Mouse (Mus musculus) hindbrain, embryonic 15.5 days (tissue): Measurements from ENCODE around the gene Chst3. TPM values are rescaled to one million over a fixed set of nuclear protein-coding genes. Genes with fewer than 3 reads are reported as not detected.
A peak's percentile ranks its signal among the peaks of the same experiment; 100 is the strongest.

ENCODE experiments used
- ATAC-seq: fragments of 200-750 bp; cut with Nextera tagmentation; 2 replicates; pipeline ENCODE4 v1.8.0; 2017; ENCODE audit warnings: low read depth, moderate number of reproducible peaks, moderate TSS enrichment; ENCODE audit not compliant: low FRiP score
- H3K27ac ChIP-seq: fragments of 300-500 bp; sonication (generic); replicated peaks from 2 replicates; pipeline ENCODE4 v1.5.1; 2015; ENCODE audit warnings: mild to moderate bottlenecking, inconsistent platforms
- H3K27me3 ChIP-seq: fragments of 300-500 bp; sonication (generic); 2 replicates; pipeline ENCODE4 v1.6.1; 2015; ENCODE audit warnings: control low read depth, inconsistent platforms
- H3K36me3 ChIP-seq: fragments of 300-500 bp; sonication (generic); 2 replicates; pipeline ENCODE4 v1.6.1; 2015; ENCODE audit warnings: control low read depth, inconsistent platforms
- H3K4me1 ChIP-seq: fragments of 300-500 bp; sonication (generic); replicated peaks from 2 replicates; pipeline ENCODE4 v1.6.1; 2015; ENCODE audit warnings: control low read depth, inconsistent platforms
- H3K4me2 ChIP-seq: fragments of 300-500 bp; sonication (generic); 2 replicates; pipeline ENCODE4 v1.6.1; 2015; ENCODE audit warnings: moderate library complexity, mild to moderate bottlenecking, inconsistent platforms
- H3K4me3 ChIP-seq: fragments of 300-500 bp; sonication (generic); 2 replicates; pipeline ENCODE4 v1.5.1; 2015; ENCODE audit warnings: mild to moderate bottlenecking, inconsistent platforms
- H3K9ac ChIP-seq: fragments of 300-500 bp; sonication (generic); 2 replicates; pipeline ENCODE4 v1.6.1; 2015; ENCODE audit warnings: inconsistent platforms
- H3K9me3 ChIP-seq: fragments of 300-500 bp; sonication (generic); 2 replicates; pipeline ENCODE4 v1.6.1; 2016; ENCODE audit warnings: control low read depth, inconsistent platforms
- WGBS: fragments of 180-500 bp; shearing (Covaris S2); methylation state at CpG from one replicate; pipeline ENCODE4 v1.1.7; 2015; 5-methylcytosine and 5-hydroxymethylcytosine counted together
- polyA plus RNA-seq: library from polyadenylated mRNA; unstranded; fragments of >200 nt; fragmentation: Nextera tagmentation; extraction: Ambion mirVana; gene quantifications from 2 replicates; pipeline ENCODE4 v1.2.1, GENCODE M21; 2015

Gene Chst3
- polyA plus RNA-seq, 1 experiment from 2014 or later = 2.2 TPM

- H3K27ac ChIP-seq = peak overlapping the region; percentile 31; the same call in 1 of the 2 replicates
- WGBS = 54% methylated on average over 8 of the region's 8 CpGs
- H3K9ac ChIP-seq = no peak overlapping the region
- no peak overlapping the region for H3K4me3 ChIP-seq
- H3K27me3 ChIP-seq = no peaks in the 10 kb centered on the region
- no peak overlapping the region for H3K4me2 ChIP-seq
- ATAC-seq = no peak
- H3K36me3 ChIP-seq = no peaks in the 10 kb centered on the region
- peaks cover 41% of the 10 kb centered on the region for H3K4me1 ChIP-seq
- H3K9me3 ChIP-seq = no peaks in the 10 kb centered on the region
Observed at GRCm38 (mm10) chr10:60211501-60212005, 7.5 kb downstream of the Chst3 start.

DNA sequence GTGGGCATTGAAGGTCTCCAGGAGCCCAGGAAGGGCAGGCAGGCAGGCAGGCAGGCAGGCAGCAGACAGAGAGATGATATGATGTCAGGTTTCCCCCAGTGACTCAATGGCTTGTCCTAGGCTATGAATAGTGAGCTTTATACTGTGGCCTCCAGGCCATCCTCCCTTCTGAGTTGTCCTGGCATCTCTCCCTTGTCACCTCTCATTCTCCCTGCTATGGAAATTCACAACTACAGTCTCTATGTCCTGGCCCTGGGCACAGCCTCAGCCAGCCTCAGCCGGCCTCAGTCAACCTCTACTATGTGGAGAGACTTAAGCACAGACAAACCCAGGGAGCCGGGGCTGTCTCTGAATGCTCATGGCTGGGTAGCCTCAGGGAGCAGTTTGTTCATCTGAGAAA is 8.6 kb downstream of the Chst3 start:
- Histone ChIP-seq H3K36me3 (no peaks in the 10 kb centered on the region), H3K9ac (no peak overlapping the region), H3K4me2 (no peak overlapping the region), H3K27ac (no peak overlapping the region), H3K9me3 (no peaks in the 10 kb centered on the region), H3K4me1 (peaks cover 36% of the 10 kb centered on the region), H3K27me3 (no peaks in the 10 kb centered on the region), H3K4me3 (no peak overlapping the region)
- ATAC-seq = no peak
- 67% methylated on average over 2 of the region's 2 CpGs for WGBS

- Histone ChIP-seq H3K4me3 (no peak overlapping the region), H3K27ac (peak overlapping the region; percentile 57), H3K36me3 (no peaks in the 10 kb centered on the region), H3K9ac (no peak overlapping the region), H3K27me3 (no peaks in the 10 kb centered on the region), H3K4me2 (no peak overlapping the region), H3K9me3 (no peaks in the 10 kb centered on the region), H3K4me1 (peaks cover 31% of the 10 kb centered on the region)
- ATAC-seq = peak; percentile 52; the same call in 1 of the 2 replicates
- 38% methylated on average over 5 of the region's 5 CpGs for WGBS
Observed at GRCm38 (mm10) chr10:60209237-60209636, 9.8 kb downstream of the Chst3 start.

GRCm38 (mm10) chr10:60207166-60207705 is 11.8 kb downstream of the Chst3 start:
- no peak for ATAC-seq

DNA sequence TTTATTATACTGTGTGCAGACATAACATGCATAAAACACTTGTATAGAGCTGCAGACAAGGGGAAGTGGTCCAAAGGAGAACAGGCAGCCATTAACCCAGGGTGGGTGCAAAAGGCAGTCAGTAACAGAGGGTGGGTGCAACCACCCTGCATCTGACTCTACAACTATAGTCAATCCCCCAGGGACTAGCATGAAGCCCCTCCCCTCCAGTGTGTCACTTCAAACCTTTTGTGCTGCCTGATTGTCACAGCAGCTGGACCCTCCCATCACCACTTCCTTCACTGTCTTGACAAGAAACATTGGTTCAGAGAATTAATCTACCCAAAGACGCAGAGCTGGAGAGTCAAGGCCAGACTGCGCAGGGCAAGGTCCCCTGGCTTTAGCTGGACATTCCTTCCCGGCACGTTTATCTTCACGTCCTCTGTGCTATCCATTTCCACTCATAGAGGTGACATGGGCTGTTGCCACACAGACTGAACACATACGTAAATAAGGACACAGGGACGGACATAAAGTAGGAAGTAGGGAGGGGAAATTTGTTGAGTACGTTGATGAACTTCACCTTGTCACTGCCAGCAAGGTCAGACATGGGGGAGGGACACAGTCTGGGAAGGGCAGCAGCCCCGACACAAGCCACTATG is 13.3 kb downstream of the Chst3 start:
- WGBS = 73% methylated on average over 9 of the region's 9 CpGs
- H3K4me3 ChIP-seq = no peak overlapping the region
- no peak overlapping the region for H3K27ac ChIP-seq
- H3K27me3 ChIP-seq = no peaks in the 10 kb centered on the region
- H3K4me2 ChIP-seq = no peak overlapping the region
- ATAC-seq = no peak
- H3K36me3 ChIP-seq = no peaks in the 10 kb centered on the region
- H3K9ac ChIP-seq = no peak overlapping the region
- H3K9me3 ChIP-seq = no peaks in the 10 kb centered on the region
- H3K4me1 ChIP-seq = peaks cover 10% of the 10 kb centered on the region

More at GRCm38 (mm10) chr10:60207166-60207705, 11.8 kb downstream of the Chst3 start:
- H3K4me2 ChIP-seq = no peak overlapping the region
- no peaks in the 10 kb centered on the region for H3K9me3 ChIP-seq
- H3K4me3 ChIP-seq = no peak overlapping the region
- H3K36me3 ChIP-seq = no peaks in the 10 kb centered on the region
- no peaks in the 10 kb centered on the region for H3K27me3 ChIP-seq
- H3K27ac ChIP-seq = no peak overlapping the region
- H3K4me1 ChIP-seq = peaks cover 19% of the 10 kb centered on the region
- H3K9ac ChIP-seq = no peak overlapping the region
- WGBS = 84% methylated on average over 8 of the region's 8 CpGs

- Histone ChIP-seq H3K9me3 (no peaks in the 10 kb centered on the region), H3K4me3 (no peak overlapping the region), H3K27ac (peak overlapping the region; percentile 64), H3K4me1 (no peaks in the 10 kb centered on the region), H3K4me2 (no peak overlapping the region), H3K9ac (no peak overlapping the region), H3K36me3 (no peaks in the 10 kb centered on the region), H3K27me3 (no peaks in the 10 kb centered on the region)
- peak; percentile 85 for ATAC-seq
- 6% methylated on average over 5 of the region's 5 CpGs for WGBS
Observed at GRCm38 (mm10) chr10:60202785-60203184, 16.3 kb downstream of the Chst3 start.

- Histone ChIP-seq H3K9me3 (no peaks in the 10 kb centered on the region), H3K4me3 (no peak overlapping the region), H3K4me1 (peaks cover 8% of the 10 kb centered on the region), H3K4me2 (no peak overlapping the region), H3K27ac (no peak overlapping the region), H3K9ac (no peak overlapping the region), H3K27me3 (no peaks in the 10 kb centered on the region), H3K36me3 (no peaks in the 10 kb centered on the region)
- ATAC-seq = no peak
- 69% methylated on average over 6 of the region's 6 CpGs for WGBS
Observed at GRCm38 (mm10) chr10:60200996-60201395, 18.1 kb downstream of the Chst3 start.

- no peak overlapping the region for H3K27ac ChIP-seq
- no peaks in the 10 kb centered on the region for H3K27me3 ChIP-seq
- no peak overlapping the region for H3K4me3 ChIP-seq
- ATAC-seq = no peak
- H3K4me2 ChIP-seq = no peak overlapping the region
- H3K36me3 ChIP-seq = no peaks in the 10 kb centered on the region
- peaks cover 24% of the 10 kb centered on the region for H3K4me1 ChIP-seq
- H3K9ac ChIP-seq = no peak overlapping the region
- no peaks in the 10 kb centered on the region for H3K9me3 ChIP-seq
- WGBS = 84% methylated on average over 6 of the region's 6 CpGs
Observed at GRCm38 (mm10) chr10:60199378-60199777, 19.7 kb downstream of the Chst3 start.

DNA sequence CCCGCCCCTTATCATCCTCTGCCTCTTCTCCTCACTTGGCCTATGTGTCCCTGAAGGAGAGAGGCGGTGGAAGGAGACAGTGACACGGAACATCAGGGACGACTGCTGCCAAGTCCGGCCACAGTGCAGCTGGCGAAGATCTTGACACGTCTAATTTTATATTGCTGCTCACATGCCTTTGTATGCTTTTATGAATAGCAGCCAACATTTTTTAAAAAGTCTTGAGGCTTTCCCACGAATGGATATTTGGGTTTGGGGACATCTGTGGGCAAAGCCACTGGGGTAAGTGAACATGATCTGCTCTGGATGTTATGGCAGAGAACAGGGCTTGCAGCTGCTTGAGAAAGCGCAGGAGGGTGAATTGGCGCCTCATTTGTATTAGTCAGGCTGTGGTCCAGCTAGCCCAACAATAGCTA is 21.6 kb downstream of the Chst3 start:
- no peak for ATAC-seq
- H3K4me1 ChIP-seq = peaks cover 37% of the 10 kb centered on the region
- no peaks in the 10 kb centered on the region for H3K27me3 ChIP-seq
- H3K9me3 ChIP-seq = no peaks in the 10 kb centered on the region
- WGBS = 63% methylated on average over 10 of the region's 10 CpGs
- H3K4me2 ChIP-seq = no peak overlapping the region
- H3K27ac ChIP-seq = no peak overlapping the region
- H3K9ac ChIP-seq = no peak overlapping the region
- no peak overlapping the region for H3K4me3 ChIP-seq
- H3K36me3 ChIP-seq = no peaks in the 10 kb centered on the region

- Histone ChIP-seq H3K9me3 (no peaks in the 10 kb centered on the region), H3K9ac (no peak overlapping the region)
Observed at GRCm38 (mm10) chr10:60196971-60197370, 22.1 kb downstream of the Chst3 start.

GRCm38 (mm10) chr10:60195087-60195486 is 24.0 kb downstream of the Chst3 start:
- H3K36me3 ChIP-seq = no peaks in the 10 kb centered on the region
- peak overlapping the region; percentile 76 for H3K27ac ChIP-seq
- H3K4me3 ChIP-seq = no peak overlapping the region
- no peak overlapping the region for H3K9ac ChIP-seq
- ATAC-seq = peak; percentile 66
- peaks cover 49% of the 10 kb centered on the region for H3K4me1 ChIP-seq
- 26% methylated on average over 4 of the region's 4 CpGs for WGBS
- no peaks in the 10 kb centered on the region for H3K27me3 ChIP-seq
- no peaks in the 10 kb centered on the region for H3K9me3 ChIP-seq
- no peak overlapping the region for H3K4me2 ChIP-seq

More at GRCm38 (mm10) chr10:60196971-60197370, 22.1 kb downstream of the Chst3 start:
- ATAC-seq = no peak
- Histone ChIP-seq H3K4me1 (peaks cover 41% of the 10 kb centered on the region), H3K27ac (no peak overlapping the region), H3K27me3 (no peaks in the 10 kb centered on the region), H3K4me2 (no peak overlapping the region), H3K4me3 (no peak overlapping the region), H3K36me3 (no peaks in the 10 kb centered on the region)
- WGBS = 74% methylated on average over 5 of the region's 5 CpGs

- Histone ChIP-seq H3K36me3 (no peaks in the 10 kb centered on the region), H3K9ac (no peak overlapping the region), H3K27me3 (no peaks in the 10 kb centered on the region), H3K4me3 (no peak overlapping the region), H3K27ac (peak overlapping the region; percentile 76), H3K9me3 (no peaks in the 10 kb centered on the region), H3K4me1 (peaks cover 49% of the 10 kb centered on the region), H3K4me2 (peak overlapping the region; percentile 40)
- 2% methylated on average over 18 of the region's 19 CpGs for WGBS
- peak; percentile 87 for ATAC-seq
Observed at GRCm38 (mm10) chr10:60193532-60194423, 25.3 kb downstream of the Chst3 start.
